Mouse (Mus musculus) CH12.LX (cell line): ENCODE results near the gene Rfx4.

Experiments used
- BHLHE40 ChIP-seq: IDR thresholded peaks from 2 replicates; pipeline ENCODE4 v1.6.1; 2011; ENCODE audit warnings: mild to moderate bottlenecking, low read depth, low read length, improper control_type of control experiment
- CHD2 ChIP-seq: IDR thresholded peaks from 2 replicates; pipeline ENCODE4 v1.6.1; 2011; ENCODE audit warnings: low read length, improper control_type of control experiment
- CTCF ChIP-seq, 2 experiments: IDR thresholded peaks in 1 of 2; conservative IDR thresholded peaks in 1 of 2; 2 replicates each; pipeline ENCODE4 v1.5.1; 2011 to 2012; ENCODE audit warnings: low read depth in 2 of 2, low read length in 2 of 2, improper control_type of control experiment in 1 of 2, inconsistent platforms in 1 of 2, mild to moderate bottlenecking in 1 of 2, moderate library complexity in 1 of 2
- EP300 ChIP-seq: IDR thresholded peaks from 2 replicates; pipeline ENCODE4 v1.6.1; 2011; ENCODE audit warnings: low read length, improper control_type of control experiment
- GABPA ChIP-seq: IDR thresholded peaks from 2 replicates; pipeline ENCODE4 v1.6.1; 2012; ENCODE audit warnings: low read depth, low read length, improper control_type of control experiment, inconsistent platforms; ENCODE audit not compliant: insufficient replicate concordance
- MAFK ChIP-seq: IDR thresholded peaks from 2 replicates; pipeline ENCODE4 v1.6.1; 2011; ENCODE audit warnings: low read length, improper control_type of control experiment; ENCODE audit not compliant: insufficient replicate concordance
- MAX ChIP-seq: IDR thresholded peaks from 2 replicates; pipeline ENCODE4 v1.6.1; 2011; ENCODE audit warnings: low read length, improper control_type of control experiment
- NELFE ChIP-seq: IDR thresholded peaks from 2 replicates; pipeline ENCODE4 v1.6.1; 2011; ENCODE audit warnings: low read depth, low read length, improper control_type of control experiment
- NRF1 ChIP-seq: IDR thresholded peaks from 2 replicates; pipeline ENCODE4 v1.6.1; 2014; ENCODE audit warnings: low read depth, mild to moderate bottlenecking, inconsistent platforms, low read length, improper control_type of control experiment, moderate library complexity
- PAX5 ChIP-seq: IDR thresholded peaks from 2 replicates; pipeline ENCODE4 v1.6.1; 2012; ENCODE audit warnings: low read length, inconsistent platforms, mixed read lengths
- TCF12 ChIP-seq: IDR thresholded peaks from 2 replicates; pipeline ENCODE4 v1.6.1; 2014; ENCODE audit warnings: low read depth, mild to moderate bottlenecking, inconsistent platforms, low read length, improper control_type of control experiment
- USF2 ChIP-seq: conservative IDR thresholded peaks from 2 replicates; pipeline ENCODE4 v1.6.1; 2011; ENCODE audit warnings: low read depth, low read length, improper control_type of control experiment

- no peak for TF ChIP-seq MAX
- no peak for TF ChIP-seq CTCF (conservative IDR thresholded peaks at IDR 0.05 in 1 of 2, IDR thresholded peaks at IDR 0.05 in 1 of 2; ENCODE audit: low read depth in 2 of 2, low read length in 2 of 2)
- no peak for TF ChIP-seq USF2
- TF ChIP-seq TCF12: no peak
- TF ChIP-seq MAFK: no peak
- TF ChIP-seq GABPA: no peak
- TF ChIP-seq CHD2: no peak
- no peak for TF ChIP-seq NRF1
- no peak for TF ChIP-seq PAX5
- TF ChIP-seq EP300: no peak
- TF ChIP-seq BHLHE40: no peak
- no peak for TF ChIP-seq NELFE
These were observed 48.6 kb upstream of the Rfx4 start for GRCm38 (mm10) chr10:84707226-84707625.
